Mouse (Mus musculus) liver, embryonic 14.5 days (tissue): Measurements from ENCODE around the gene Hsdl2. TPM values are rescaled to one million over a fixed set of nuclear protein-coding genes. Genes with fewer than 3 reads are reported as not detected.

Source experiments
- ATAC-seq: fragments of 200-750 bp; cut with Nextera tagmentation; 2 replicates; pipeline ENCODE4 v1.8.0; 2017; ENCODE audit warnings: moderate number of reproducible peaks, mild to moderate bottlenecking, moderate library complexity; ENCODE audit not compliant: insufficient read depth
- DNase-seq, 3 experiments: peaks; one replicate each; pipeline ENCODE4 v3.0.0-alpha.2; 2012 to 2013; ENCODE audit warnings: low read depth in 3 of 3, low spot score in 3 of 3
- H3K27ac ChIP-seq: fragments of 300-500 bp; sonication (generic); 2 replicates; pipeline ENCODE4 v1.5.1; 2014; ENCODE audit warnings: moderate library complexity, mild to moderate bottlenecking, control low read depth, inconsistent platforms
- H3K27me3 ChIP-seq: fragments of 300-500 bp; sonication (generic); 2 replicates; pipeline ENCODE4 v1.6.1; 2014; ENCODE audit warnings: mild to moderate bottlenecking, low read length, moderate library complexity; ENCODE audit not compliant: control insufficient read depth, insufficient read depth
- H3K36me3 ChIP-seq: fragments of 300-500 bp; sonication (generic); replicated peaks from 2 replicates; pipeline ENCODE4 v1.6.1; 2014; ENCODE audit warnings: low read depth; ENCODE audit not compliant: control insufficient read depth, insufficient read depth
- H3K4me1 ChIP-seq, 2 experiments: fragments of 200-500 bp in 1 of 2; fragments of 300-500 bp in 1 of 2; sonication (generic) in 1 of 2; replicated peaks; 2 replicates each; pipeline ENCODE4 v1.6.1; 2012 to 2014; ENCODE audit warnings: antibody characterized with exemption in 1 of 2, inconsistent platforms in 1 of 2, low read length in 1 of 2; ENCODE audit not compliant: control insufficient read depth in 2 of 2, insufficient read depth in 2 of 2
- H3K4me2 ChIP-seq: fragments of 300-500 bp; sonication (generic); 2 replicates; pipeline ENCODE4 v1.6.1; 2014; ENCODE audit warnings: low read depth, mild to moderate bottlenecking, control low read depth, moderate library complexity
- H3K4me3 ChIP-seq, 2 experiments: fragments of 200-500 bp in 1 of 2; fragments of 300-500 bp in 1 of 2; sonication (generic) in 1 of 2; 2 replicates each; pipeline ENCODE4 v1.5.1; 2012 to 2014; ENCODE audit warnings: low read depth in 2 of 2, low read length in 2 of 2, mild to moderate bottlenecking in 2 of 2, control low read depth in 1 of 2, inconsistent platforms in 1 of 2, moderate library complexity in 1 of 2; ENCODE audit not compliant: insufficient read depth in 1 of 2
- H3K9ac ChIP-seq: fragments of 300-500 bp; sonication (generic); replicated peaks from 2 replicates; pipeline ENCODE4 v1.6.1; 2014; ENCODE audit warnings: mild to moderate bottlenecking, control low read depth, moderate library complexity
- H3K9me3 ChIP-seq: fragments of 300-500 bp; sonication (generic); 2 replicates; pipeline ENCODE4 v1.6.1; 2016; ENCODE audit warnings: low read length, mixed read lengths; ENCODE audit not compliant: control insufficient read depth
- CTCF ChIP-seq: IDR thresholded peaks from 2 replicates; pipeline ENCODE4 v1.5.1; 2016; ENCODE audit warnings: antibody characterized with exemption, low read depth, control low read depth
- EP300 ChIP-seq: IDR thresholded peaks from 2 replicates; pipeline ENCODE4 v1.6.1; 2016; ENCODE audit warnings: antibody characterized with exemption, low read depth
- WGBS: fragments of 180-500 bp; shearing (Covaris S2); extraction: QIAGEN DNeasy Blood & Tissue Kit; methylation state at CpG from one replicate; pipeline ENCODE4 v1.1.7; 2014; ENCODE audit not compliant: insufficient replicate concordance; 5-methylcytosine and 5-hydroxymethylcytosine counted together
- polyA plus RNA-seq, 2 experiments: library from polyadenylated mRNA; depleted of rRNA in 1 of 2; stranded (reverse) in 1 of 2; unstranded in 1 of 2; fragments of >200 nt; fragmentation: Nextera tagmentation in 1 of 2; extraction: Ambion mirVana in 1 of 2; gene quantifications; 2 replicates each; pipeline versions ENCODE4 v1.2.1 to v1.2.3; 2012 to 2014

Hsdl2 gene
- polyA plus RNA-seq, 2 experiments, result 10.4 to 16.3 TPM

GRCm38 (mm10) chr4:59572521-59573118, 8.7 kb upstream of the Hsdl2 start:
- WGBS, result 38% methylated on average over 11 of the region's 11 CpGs
- no peaks in the 10 kb centered on the region for H3K36me3 ChIP-seq
- no peaks in the 10 kb centered on the region for H3K9me3 ChIP-seq
- peaks cover 10 to 21% of the 10 kb centered on the region in 2 experiments for H3K4me1 ChIP-seq
- H3K9ac ChIP-seq, result no peak overlapping the region
- H3K27ac ChIP-seq, result peak overlapping the region; percentile 49
- peak overlapping the region; percentile 42 for H3K4me2 ChIP-seq
- no peak overlapping the region; a peak in 1 of 4 replicates for H3K4me3 ChIP-seq
- ATAC-seq (peak; percentile 83), DNase-seq (peak; percentile 49 to 58 (median 49))
- H3K27me3 ChIP-seq, result no peaks in the 10 kb centered on the region
- TF ChIP-seq EP300, result peak; percentile 86
- TF ChIP-seq CTCF, result no peak

- peaks cover 8 to 16% of the 10 kb centered on the region in 2 experiments for H3K4me1 ChIP-seq
- H3K36me3 ChIP-seq, result no peaks in the 10 kb centered on the region
- no peak overlapping the region for H3K27ac ChIP-seq
- H3K9me3 ChIP-seq, result no peaks in the 10 kb centered on the region
- 53% methylated on average over 11 of the region's 11 CpGs for WGBS
- ATAC-seq (no peak), DNase-seq (no peak)
- H3K27me3 ChIP-seq, result no peaks in the 10 kb centered on the region
- no peak overlapping the region for H3K9ac ChIP-seq
- TF ChIP-seq EP300 (no peak), CTCF (no peak)
- no peak overlapping the region for H3K4me2 ChIP-seq
- no peak overlapping the region for H3K4me3 ChIP-seq
These were observed 6.0 kb upstream of the Hsdl2 start for GRCm38 (mm10) chr4:59575184-59575958.

GRCm38 (mm10) chr4:59580495-59581281, 675 bp upstream of the Hsdl2 start:
- Histone ChIP-seq H3K4me2 (peak overlapping the region; percentile 97), H3K36me3 (no peaks in the 10 kb centered on the region), H3K4me3 (peak overlapping the region; percentile 77 to 99), H3K4me1 (peaks cover 11 to 13% of the 10 kb centered on the region in 2 experiments), H3K9ac (peak overlapping the region; percentile 66), H3K27me3 (no peaks in the 10 kb centered on the region), H3K9me3 (no peaks in the 10 kb centered on the region), H3K27ac (peak overlapping the region; percentile 72)
- no peak for TF ChIP-seq CTCF
- no peak for TF ChIP-seq EP300
- no peak for ATAC-seq
- DNase-seq, result no peak
- WGBS, result 1% methylated on average over 23 of the region's 23 CpGs

GRCm38 (mm10) chr4:59582186-59582585, 823 bp downstream of the Hsdl2 start:
- WGBS, result 32% methylated on average over 6 of the region's 6 CpGs
- Histone ChIP-seq H3K36me3 (no peaks in the 10 kb centered on the region), H3K27me3 (no peaks in the 10 kb centered on the region), H3K4me1 (peaks cover 11 to 13% of the 10 kb centered on the region in 2 experiments), H3K9ac (peak overlapping the region; percentile 78), H3K4me2 (peak overlapping the region; percentile 70), H3K27ac (no peak overlapping the region; the same call in 1 of the 2 replicates), H3K4me3 (peak overlapping the region; percentile 77 to 99), H3K9me3 (no peaks in the 10 kb centered on the region)
- DNase-seq, result no peak
- ATAC-seq, result no peak
- TF ChIP-seq CTCF (no peak), EP300 (no peak)

GRCm38 (mm10) chr4:59585097-59585496, 3.7 kb downstream of the Hsdl2 start:
- H3K4me2 ChIP-seq, result no peak overlapping the region
- TF ChIP-seq EP300 (no peak), CTCF (no peak)
- 66% methylated on average over 5 of the region's 5 CpGs for WGBS
- H3K27ac ChIP-seq, result no peak overlapping the region
- DNase-seq, result no peak
- peaks cover 11 to 12% of the 10 kb centered on the region in 2 experiments for H3K4me1 ChIP-seq
- H3K36me3 ChIP-seq, result no peaks in the 10 kb centered on the region
- no peak overlapping the region for H3K4me3 ChIP-seq
- H3K9ac ChIP-seq, result no peak overlapping the region
- H3K27me3 ChIP-seq, result no peaks in the 10 kb centered on the region
- no peaks in the 10 kb centered on the region for H3K9me3 ChIP-seq
- ATAC-seq, result no peak
